Mouse (Mus musculus): ENCODE data around the gene 1110008P14Rik.

Gene 1110008P14Rik

GRCm38 (mm10) chr2:32381775-32382223 is at the start of gene 1110008P14Rik:
TSS of gene 1110008P14Rik (minus strand) at chr2:32381938.
- peak; percentile 75 to 81 for DNase-seq (ENCODE audit: low read depth in 1 of 2, low spot score in 2 of 2)

GRCm38 (mm10) chr2:32430701-32431676 is 49.3 kb upstream of the 1110008P14Rik start:
- DNase-seq (ENCODE audit: low read depth in 1 of 2, low spot score in 2 of 2) = no peak

- DNase-seq (ENCODE audit: low read depth in 1 of 2, low spot score in 2 of 2) = no peak
Observed at GRCm38 (mm10) chr2:32429215-32429891, 47.6 kb upstream of the 1110008P14Rik start.

GRCm38 (mm10) chr2:32428262-32428722 is 46.6 kb upstream of the 1110008P14Rik start:
- no peak for DNase-seq (ENCODE audit: low read depth in 1 of 2, low spot score in 2 of 2)

GRCm38 (mm10) chr2:32427720-32428119 is 46.0 kb upstream of the 1110008P14Rik start:
- no peak for DNase-seq (ENCODE audit: low read depth in 1 of 2, low spot score in 2 of 2)

GRCm38 (mm10) chr2:32426141-32426540 is 44.4 kb upstream of the 1110008P14Rik start:
- DNase-seq (ENCODE audit: low read depth in 1 of 2, low spot score in 2 of 2) = no peak

- no peak for DNase-seq (ENCODE audit: low read depth in 1 of 2, low spot score in 2 of 2)
Observed at GRCm38 (mm10) chr2:32425568-32425967, 43.8 kb upstream of the 1110008P14Rik start.

- no peak for DNase-seq (ENCODE audit: low read depth in 1 of 2, low spot score in 2 of 2)
Observed at GRCm38 (mm10) chr2:32424796-32425195, 43.1 kb upstream of the 1110008P14Rik start.

GRCm38 (mm10) chr2:32423481-32424331 is 42.0 kb upstream of the 1110008P14Rik start:
- DNase-seq (ENCODE audit: low read depth in 1 of 2, low spot score in 2 of 2) = peak in 1 of 2 experiments; percentile 35

GRCm38 (mm10) chr2:32421851-32422251 is 40.1 kb upstream of the 1110008P14Rik start:
- DNase-seq (ENCODE audit: low read depth in 1 of 2, low spot score in 2 of 2) = no peak

- DNase-seq (ENCODE audit: low read depth in 1 of 2, low spot score in 2 of 2) = no peak
Observed at GRCm38 (mm10) chr2:32420647-32421046, 38.9 kb upstream of the 1110008P14Rik start.

GRCm38 (mm10) chr2:32420066-32420608 is 38.4 kb upstream of the 1110008P14Rik start:
- DNase-seq (ENCODE audit: low read depth in 1 of 2, low spot score in 2 of 2) = no peak

- DNase-seq (ENCODE audit: low read depth in 1 of 2, low spot score in 2 of 2) = no peak
Observed at GRCm38 (mm10) chr2:32419359-32419758, 37.6 kb upstream of the 1110008P14Rik start.

- DNase-seq (ENCODE audit: low read depth in 1 of 2, low spot score in 2 of 2) = no peak
Observed at GRCm38 (mm10) chr2:32418430-32419151, 36.9 kb upstream of the 1110008P14Rik start.

- DNase-seq (ENCODE audit: low read depth in 1 of 2, low spot score in 2 of 2) = no peak
Observed at GRCm38 (mm10) chr2:32417486-32417885, 35.7 kb upstream of the 1110008P14Rik start.

GRCm38 (mm10) chr2:32416556-32416955 is 34.8 kb upstream of the 1110008P14Rik start:
- DNase-seq (ENCODE audit: low read depth in 1 of 2, low spot score in 2 of 2) = no peak

GRCm38 (mm10) chr2:32415801-32416200 is 34.1 kb upstream of the 1110008P14Rik start:
- DNase-seq (ENCODE audit: low read depth in 1 of 2, low spot score in 2 of 2) = no peak

- DNase-seq (ENCODE audit: low read depth in 1 of 2, low spot score in 2 of 2) = no peak
Observed at GRCm38 (mm10) chr2:32413936-32414335, 32.2 kb upstream of the 1110008P14Rik start.

GRCm38 (mm10) chr2:32412742-32413531 is 31.2 kb upstream of the 1110008P14Rik start:
- no peak for DNase-seq (ENCODE audit: low read depth in 1 of 2, low spot score in 2 of 2)

Data from monocyte, adult 2 months (primary cell).